Mouse (Mus musculus): ENCODE results near the gene Rhbdd1. TPM values are rescaled to one million over a fixed set of nuclear protein-coding genes. Genes with fewer than 3 reads are reported as not detected.

Rhbdd1 gene
- polyA plus RNA-seq, 1 experiment from 2014 or later: 13.3 TPM

DNA sequence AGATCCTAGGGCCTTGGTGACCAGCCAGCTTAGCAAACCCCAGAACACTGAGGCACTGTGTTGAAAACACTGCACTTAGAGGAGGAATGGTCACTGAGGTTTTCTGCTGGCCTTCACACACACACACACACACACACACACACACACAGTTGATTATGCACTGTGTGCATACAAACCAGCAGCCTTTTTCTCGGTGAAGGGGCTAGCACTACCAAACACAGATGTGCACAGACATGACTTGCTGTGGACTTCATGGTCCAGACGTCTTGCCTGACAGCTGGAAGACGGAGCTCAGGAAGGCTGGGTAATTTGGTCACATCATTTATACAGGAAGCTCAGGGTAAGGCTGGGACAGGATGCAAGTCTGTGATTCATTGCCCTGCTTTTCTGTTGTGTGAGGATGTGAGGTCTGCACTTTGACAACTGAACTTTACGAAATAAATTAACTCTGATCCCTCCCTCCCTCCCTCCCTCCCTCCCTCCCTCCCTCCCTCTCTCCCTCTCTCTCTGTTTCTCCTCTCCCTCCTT lies 58.6 kb downstream of the Rhbdd1 start:
- peak overlapping the region; percentile 93 for H3K27ac ChIP-seq

DNA sequence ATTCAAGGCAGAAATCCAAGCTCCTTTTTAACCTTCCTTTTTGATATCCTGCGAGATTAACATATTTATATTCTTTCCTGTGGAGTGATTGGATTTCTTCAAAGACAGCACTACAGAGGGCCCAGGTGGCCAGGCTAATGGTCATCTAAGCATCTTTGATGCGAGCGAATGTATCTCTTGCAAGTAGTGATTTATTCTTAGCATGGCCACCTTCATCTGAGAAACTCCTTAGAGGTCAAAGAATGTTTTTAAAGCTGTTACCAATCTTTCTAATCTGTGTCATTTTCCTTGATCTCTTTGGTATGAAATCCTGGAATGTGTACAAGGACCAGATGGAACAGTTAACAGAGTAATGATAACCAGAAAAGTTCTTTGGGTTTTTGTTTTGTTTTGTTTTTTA lies 59.2 kb downstream of the Rhbdd1 start:
- ATAC-seq: no peak
- no peak overlapping the region for H3K9ac ChIP-seq
- no peak overlapping the region for H3K4me2 ChIP-seq

More for the DNA sequence above, 58.6 kb downstream of the Rhbdd1 start:
- Histone ChIP-seq H3K4me1 (peaks cover 44% of the 10 kb centered on the region), H3K4me3 (no peak overlapping the region), H3K4me2 (no peak overlapping the region), H3K36me3 (peaks cover 42% of the 10 kb centered on the region), H3K27me3 (replicated peaks) (no peaks in the 10 kb centered on the region), H3K9ac (peak overlapping the region; percentile 55), H3K9me3 (replicated peaks) (no peaks in the 10 kb centered on the region)
- WGBS (ENCODE audit: insufficient replicate concordance): 68% methylated on average over 4 of the region's 4 CpGs
- ATAC-seq: no peak

DNA sequence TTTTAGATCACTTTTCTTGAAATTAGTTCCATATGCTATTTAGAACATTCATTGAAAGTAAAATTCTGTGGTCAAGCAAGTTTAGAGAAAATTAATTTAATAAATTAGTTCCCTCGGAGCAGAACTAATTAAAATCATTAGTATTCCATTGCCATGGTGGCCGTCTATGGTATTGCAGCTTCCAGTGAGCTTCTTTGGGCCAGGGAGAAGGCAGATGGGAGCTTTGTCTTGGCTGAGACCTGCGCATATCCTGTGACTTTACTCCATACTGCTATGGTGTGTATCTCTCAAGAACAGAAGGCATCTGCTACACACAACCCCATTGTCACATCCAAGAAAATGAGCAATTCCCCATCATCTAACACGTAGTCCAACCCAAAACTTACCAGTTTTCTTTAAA lies 65.7 kb downstream of the Rhbdd1 start:
- Histone ChIP-seq H3K9ac (no peak overlapping the region), H3K4me3 (no peak overlapping the region), H3K9me3 (replicated peaks) (no peaks in the 10 kb centered on the region), H3K27ac (no peak overlapping the region), H3K4me1 (peaks cover 19% of the 10 kb centered on the region), H3K4me2 (no peak overlapping the region), H3K27me3 (replicated peaks) (no peaks in the 10 kb centered on the region), H3K36me3 (peaks cover 43% of the 10 kb centered on the region)
- 80% methylated on average over 4 of the region's 4 CpGs for WGBS (ENCODE audit: insufficient replicate concordance)
- no peak for ATAC-seq

More for the DNA sequence above, 59.2 kb downstream of the Rhbdd1 start:
- H3K36me3 ChIP-seq: peaks cover 39% of the 10 kb centered on the region
- 89% methylated on average over 3 of the region's 3 CpGs for WGBS (ENCODE audit: insufficient replicate concordance)
- no peak overlapping the region for H3K4me3 ChIP-seq
- H3K27me3 ChIP-seq (replicated peaks): no peaks in the 10 kb centered on the region
- H3K4me1 ChIP-seq: peaks cover 44% of the 10 kb centered on the region
- no peaks in the 10 kb centered on the region for H3K9me3 ChIP-seq (replicated peaks)
- H3K27ac ChIP-seq: peak overlapping the region; percentile 41; the same call in 1 of the 2 replicates

DNA sequence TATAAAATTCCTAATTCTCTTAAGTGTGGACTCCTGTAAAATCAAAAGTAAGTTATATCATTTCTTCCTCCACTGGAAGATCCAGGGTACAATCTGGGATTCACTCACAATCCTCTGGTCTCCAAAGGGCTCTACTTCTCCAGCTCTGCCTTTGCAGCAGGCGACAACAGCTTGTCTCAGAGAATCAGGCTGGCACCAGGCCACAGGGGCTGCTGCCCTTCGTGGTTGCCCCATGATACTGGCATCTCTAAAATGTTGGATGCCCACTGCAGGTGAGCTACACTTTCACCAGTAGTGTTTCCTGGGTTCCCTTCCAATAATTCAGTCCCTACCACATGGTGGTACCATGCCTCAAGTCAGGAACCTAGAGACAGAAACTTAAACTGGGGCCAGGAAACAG lies 67.9 kb downstream of the Rhbdd1 start:
- no peak overlapping the region for H3K27ac ChIP-seq
- WGBS (ENCODE audit: insufficient replicate concordance): 90% methylated on average over 2 of the region's 2 CpGs
- H3K4me3 ChIP-seq: no peak overlapping the region
- peaks cover 19% of the 10 kb centered on the region for H3K4me1 ChIP-seq
- peaks cover 27% of the 10 kb centered on the region for H3K36me3 ChIP-seq
- H3K9ac ChIP-seq: no peak overlapping the region
- ATAC-seq: no peak
- no peaks in the 10 kb centered on the region for H3K27me3 ChIP-seq (replicated peaks)
- H3K9me3 ChIP-seq (replicated peaks): no peaks in the 10 kb centered on the region
- no peak overlapping the region for H3K4me2 ChIP-seq

DNA sequence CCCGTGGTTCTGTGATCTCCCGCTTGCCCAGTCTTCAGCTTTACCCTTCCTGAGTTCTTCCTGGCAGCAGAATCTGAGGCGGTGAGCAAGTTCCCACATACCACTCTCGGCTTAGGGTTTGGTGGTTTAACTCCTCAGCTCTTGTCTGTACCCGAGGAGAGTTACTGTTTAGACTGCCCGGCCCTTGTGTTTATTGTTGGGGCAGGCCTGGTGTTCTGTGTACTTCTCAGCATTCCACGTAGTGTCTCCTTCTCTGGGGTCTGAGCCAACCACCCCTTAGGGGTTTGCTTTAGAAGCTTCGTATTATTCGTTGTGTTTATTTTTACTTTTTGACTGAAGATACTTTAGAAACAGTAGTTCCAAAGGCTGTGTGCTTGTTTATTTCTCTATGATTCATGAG lies 68.8 kb downstream of the Rhbdd1 start:
- WGBS (ENCODE audit: insufficient replicate concordance): 64% methylated on average over 9 of the region's 9 CpGs
- ATAC-seq: no peak
- Histone ChIP-seq H3K4me2 (no peak overlapping the region), H3K9ac (no peak overlapping the region), H3K36me3 (peaks cover 20% of the 10 kb centered on the region), H3K27me3 (replicated peaks) (no peaks in the 10 kb centered on the region), H3K4me3 (no peak overlapping the region), H3K9me3 (replicated peaks) (no peaks in the 10 kb centered on the region), H3K4me1 (peaks cover 22% of the 10 kb centered on the region), H3K27ac (no peak overlapping the region)

DNA sequence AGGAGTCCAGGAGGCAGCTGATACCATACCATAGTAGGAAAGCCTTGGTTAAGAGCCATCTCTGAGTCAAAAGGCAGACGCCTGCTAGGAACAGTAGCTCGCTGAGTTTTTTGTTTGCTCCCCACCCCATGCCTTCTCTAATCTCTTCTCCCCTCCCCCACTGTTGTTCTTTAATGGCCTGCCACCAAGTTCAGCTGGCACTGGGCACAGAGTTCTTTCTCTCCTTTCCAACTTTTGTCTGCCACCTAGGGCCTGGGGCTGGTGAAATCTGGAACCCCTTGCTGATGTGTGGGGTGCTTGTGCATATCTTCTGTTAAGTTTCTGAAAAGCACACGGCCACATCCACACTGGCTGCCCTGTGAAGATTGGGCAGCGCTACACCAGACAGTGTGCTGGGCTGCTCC lies 69.6 kb downstream of the Rhbdd1 start:
- ATAC-seq: no peak; the same call in 1 of the 2 replicates
- Histone ChIP-seq H3K4me1 (peaks cover 22% of the 10 kb centered on the region), H3K9me3 (replicated peaks) (no peaks in the 10 kb centered on the region), H3K9ac (no peak overlapping the region), H3K36me3 (peaks cover 18% of the 10 kb centered on the region), H3K27me3 (replicated peaks) (no peaks in the 10 kb centered on the region), H3K4me2 (no peak overlapping the region), H3K27ac (0 out of 2 replicates have a peak overlapping the region, but pooled peaks have one; percentile 33), H3K4me3 (no peak overlapping the region)
- WGBS (ENCODE audit: insufficient replicate concordance): 61% methylated on average over 4 of the region's 4 CpGs

DNA sequence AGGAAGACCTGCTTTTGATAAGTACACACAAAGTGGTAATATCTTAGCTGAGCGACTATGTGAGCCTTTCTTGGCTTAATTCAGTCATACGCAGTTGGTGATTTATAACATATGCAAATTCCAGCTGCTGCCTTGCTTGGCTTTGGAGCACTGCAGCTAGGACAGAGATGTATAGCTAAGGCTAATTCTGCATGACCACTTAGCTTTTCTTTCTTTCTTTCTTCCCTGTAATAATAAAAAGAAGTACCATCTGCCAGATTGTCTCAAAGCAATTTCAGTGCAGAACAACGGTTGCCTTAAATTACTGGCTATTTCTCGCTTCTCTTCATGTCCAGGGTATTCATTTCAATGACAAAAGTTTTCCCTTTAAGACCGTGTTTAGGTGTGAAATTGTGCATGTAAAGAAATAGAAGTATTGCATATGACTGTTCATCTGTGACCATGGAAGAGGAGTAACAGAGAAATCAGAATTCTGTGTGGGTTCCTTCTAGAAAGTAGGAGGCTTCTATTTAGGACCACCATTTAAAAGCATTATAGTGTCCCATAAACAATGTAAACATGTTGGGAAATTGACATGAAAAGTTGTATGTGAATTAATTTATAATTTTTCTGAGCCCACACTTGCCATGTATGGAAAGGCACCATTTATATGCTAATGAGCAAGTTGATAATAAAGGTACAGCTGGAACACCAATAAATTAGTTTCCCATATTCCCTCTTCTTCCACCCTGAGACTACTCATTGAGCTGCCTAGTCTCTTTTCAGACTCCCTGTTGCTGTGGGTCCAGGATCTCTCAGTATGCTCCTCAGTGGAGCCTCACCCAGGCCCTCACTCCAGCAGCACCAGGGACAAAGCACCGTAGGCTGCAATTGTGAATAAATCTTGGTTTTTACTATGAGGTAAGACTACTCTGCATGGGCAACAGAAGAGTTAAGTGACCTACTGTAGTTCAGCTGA lies 70.8 kb downstream of the Rhbdd1 start:
- 0 out of 2 replicates have a peak overlapping the region, but pooled peaks have one; percentile 20 for H3K27ac ChIP-seq
- ATAC-seq: no peak

DNA sequence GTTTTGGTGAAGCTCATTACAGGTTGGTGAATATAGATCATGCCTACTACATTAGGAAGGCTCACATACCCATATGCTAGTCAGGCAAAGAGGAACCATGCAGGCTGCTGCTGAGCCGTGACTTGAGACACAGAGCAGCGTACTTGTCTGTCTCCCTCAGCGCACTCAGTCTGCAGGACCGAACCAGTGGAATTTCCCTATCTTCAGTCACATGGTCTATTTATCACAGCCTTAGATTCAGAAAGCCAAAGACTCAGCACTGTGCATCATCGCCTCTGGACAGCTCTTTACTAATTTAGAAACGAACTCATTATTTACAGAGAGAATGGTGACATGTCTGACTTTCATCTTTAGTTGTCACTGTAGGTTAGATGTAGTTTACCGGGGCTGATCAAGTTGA lies 73.1 kb downstream of the Rhbdd1 start:
- Histone ChIP-seq H3K9me3 (replicated peaks) (no peaks in the 10 kb centered on the region), H3K4me3 (no peak overlapping the region), H3K27ac (no peak overlapping the region), H3K27me3 (replicated peaks) (no peaks in the 10 kb centered on the region), H3K4me1 (peaks cover 18% of the 10 kb centered on the region), H3K4me2 (no peak overlapping the region), H3K36me3 (peaks cover 4% of the 10 kb centered on the region; the same call in 1 of the 2 replicates), H3K9ac (no peak overlapping the region)
- 78% methylated on average over 7 of the region's 7 CpGs for WGBS (ENCODE audit: insufficient replicate concordance)
- ATAC-seq: peak; percentile 27; the same call in 1 of the 2 replicates

More for the DNA sequence above, 70.8 kb downstream of the Rhbdd1 start:
- no peak overlapping the region for H3K9ac ChIP-seq
- no peak overlapping the region for H3K4me3 ChIP-seq
- H3K4me2 ChIP-seq: no peak overlapping the region
- WGBS (ENCODE audit: insufficient replicate concordance): 79% methylated on average over 6 of the region's 6 CpGs
- no peaks in the 10 kb centered on the region for H3K27me3 ChIP-seq (replicated peaks)
- H3K9me3 ChIP-seq (replicated peaks): no peaks in the 10 kb centered on the region
- H3K4me1 ChIP-seq: peaks cover 22% of the 10 kb centered on the region
- H3K36me3 ChIP-seq: peaks cover 18% of the 10 kb centered on the region

DNA sequence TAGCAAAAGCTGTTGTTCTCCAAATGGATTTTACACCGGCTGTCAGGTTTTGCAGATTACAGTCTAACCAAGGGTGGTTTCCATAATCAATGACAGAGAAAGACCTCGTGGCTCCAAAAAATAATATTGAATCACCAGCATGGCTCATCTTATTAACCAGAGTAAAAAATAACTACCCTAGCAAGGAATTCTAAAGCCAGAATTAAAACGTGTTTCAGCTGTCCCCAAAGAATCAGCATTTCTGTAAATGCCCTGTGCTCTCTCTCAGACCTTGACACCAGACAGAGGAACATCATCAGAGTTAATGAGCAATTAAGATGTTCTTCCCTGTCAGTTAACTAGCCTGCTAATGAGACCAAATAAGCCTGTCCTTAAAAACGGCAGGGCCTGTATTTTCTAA lies 79.1 kb downstream of the Rhbdd1 start:
- Histone ChIP-seq H3K4me3 (no peak overlapping the region), H3K36me3 (no peaks in the 10 kb centered on the region), H3K4me2 (no peak overlapping the region), H3K4me1 (no peaks in the 10 kb centered on the region), H3K9ac (no peak overlapping the region), H3K27ac (no peak overlapping the region), H3K9me3 (replicated peaks) (no peaks in the 10 kb centered on the region), H3K27me3 (replicated peaks) (no peaks in the 10 kb centered on the region)
- ATAC-seq: no peak
- WGBS (ENCODE audit: insufficient replicate concordance): 64% methylated on average over 4 of the region's 4 CpGs

DNA sequence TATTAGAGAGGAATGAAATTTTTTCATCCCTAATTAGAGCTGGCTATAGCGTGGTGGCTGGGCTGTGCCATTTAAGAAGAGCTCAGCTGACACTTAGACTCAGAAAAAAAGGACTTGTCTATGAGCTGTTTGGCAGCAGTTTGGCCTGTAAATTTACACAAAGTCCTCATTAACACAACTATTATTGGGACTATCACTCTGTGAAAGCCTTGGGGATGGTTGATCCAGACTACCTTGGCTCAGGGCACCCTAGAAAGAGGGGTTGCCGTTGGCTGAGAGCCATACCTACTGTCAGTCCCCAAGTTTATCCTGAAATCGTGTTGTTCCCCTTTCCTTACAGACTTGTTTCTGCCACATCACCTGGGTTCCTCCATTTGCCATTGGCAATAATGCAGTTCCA lies 91.5 kb downstream of the Rhbdd1 start:
- no peaks in the 10 kb centered on the region for H3K4me1 ChIP-seq
- H3K9me3 ChIP-seq (replicated peaks): no peaks in the 10 kb centered on the region
- WGBS (ENCODE audit: insufficient replicate concordance): 71% methylated on average over 3 of the region's 3 CpGs
- no peaks in the 10 kb centered on the region for H3K27me3 ChIP-seq (replicated peaks)
- no peaks in the 10 kb centered on the region for H3K36me3 ChIP-seq
- H3K4me3 ChIP-seq: no peak overlapping the region
- no peak for ATAC-seq
- no peak overlapping the region for H3K27ac ChIP-seq
- no peak overlapping the region for H3K9ac ChIP-seq
- H3K4me2 ChIP-seq: no peak overlapping the region

DNA sequence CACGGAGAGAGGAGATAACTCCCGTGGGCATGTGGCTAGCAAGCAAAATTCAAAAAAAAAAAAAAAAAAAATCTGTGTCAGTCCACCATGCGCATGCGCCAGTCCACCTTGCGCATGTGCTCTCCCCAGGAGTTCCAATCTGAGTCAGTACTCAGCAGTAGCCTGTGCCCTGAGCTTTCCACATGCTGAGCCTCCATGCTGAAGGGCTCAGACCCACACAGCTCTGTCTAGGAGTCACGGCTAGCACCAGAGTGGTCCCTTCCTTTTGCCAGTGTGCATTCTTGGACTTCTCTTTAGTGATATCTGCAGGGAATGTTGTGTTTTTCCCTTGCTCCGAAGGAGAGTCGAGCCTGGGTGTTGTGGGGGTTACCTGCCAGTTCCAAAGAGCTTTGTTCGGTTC lies 93.0 kb downstream of the Rhbdd1 start:
- Histone ChIP-seq H3K36me3 (no peaks in the 10 kb centered on the region), H3K4me3 (no peak overlapping the region), H3K27ac (no peak overlapping the region), H3K9ac (no peak overlapping the region), H3K9me3 (replicated peaks) (no peaks in the 10 kb centered on the region), H3K27me3 (replicated peaks) (no peaks in the 10 kb centered on the region), H3K4me1 (no peaks in the 10 kb centered on the region), H3K4me2 (no peak overlapping the region)
- 87% methylated on average over 9 of the region's 9 CpGs for WGBS (ENCODE audit: insufficient replicate concordance)
- ATAC-seq: no peak

DNA sequence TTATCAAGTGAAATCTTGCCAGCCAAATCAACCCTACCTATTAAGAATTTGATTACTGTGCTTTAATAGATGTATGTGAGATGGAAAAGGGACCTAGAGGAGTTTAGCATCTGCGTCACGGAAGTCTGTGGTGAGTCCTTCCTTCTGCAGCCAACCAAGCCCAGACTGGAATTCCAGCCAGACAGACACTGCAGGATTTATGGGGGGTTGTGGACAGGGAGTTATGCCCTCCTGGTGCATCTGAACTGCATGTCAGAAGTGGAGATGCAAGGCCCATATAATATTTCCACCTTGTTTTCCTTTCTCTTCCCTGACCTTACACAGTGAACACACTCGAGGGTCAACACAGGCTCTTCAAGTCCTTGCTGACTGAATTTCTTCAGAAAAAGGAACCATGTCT lies 94.3 kb downstream of the Rhbdd1 start:
- H3K4me1 ChIP-seq: no peaks in the 10 kb centered on the region
- ATAC-seq: no peak
- no peak overlapping the region for H3K4me2 ChIP-seq
- H3K27me3 ChIP-seq (replicated peaks): no peaks in the 10 kb centered on the region
- H3K27ac ChIP-seq: no peak overlapping the region
- H3K9me3 ChIP-seq (replicated peaks): no peaks in the 10 kb centered on the region
- H3K36me3 ChIP-seq: no peaks in the 10 kb centered on the region
- H3K9ac ChIP-seq: no peak overlapping the region
- no peak overlapping the region for H3K4me3 ChIP-seq
- 77% methylated on average over 3 of the region's 3 CpGs for WGBS (ENCODE audit: insufficient replicate concordance)

Measured in liver, embryonic 12.5 days (tissue).